Mouse (Mus musculus) adrenal gland, postnatal 36 days (tissue): ENCODE results near the gene Ankrd13c. TPM values are rescaled to one million over a fixed set of nuclear protein-coding genes. Genes with fewer than 3 reads are reported as not detected.

Experiments
- total RNA-seq, 2 experiments: library from RNA; stranded (reverse); gene quantifications; 2 replicates each; pipeline ENCODE4 v1.2.3; 2021

The Ankrd13c gene
- total RNA-seq, 2 experiments from 2014 or later: 85.8 to 98.9 TPM

Other genes starting within 250 kb of the Ankrd13c start
- 10 to 100 TPM; 16.8 to 49.5 TPM for gene Cth, start 22.2 kb upstream of the Ankrd13c start, total RNA-seq
- gene Srsf11, start 89.4 kb downstream of the Ankrd13c start, total RNA-seq: 100 to 1,000 TPM; 117 to 147 TPM
- gene Lrrc40, start 89.4 kb downstream of the Ankrd13c start, total RNA-seq: 10 to 100 TPM; 30.4 to 37.4 TPM